Mouse (Mus musculus) midbrain, embryonic 11.5 days (tissue): ENCODE measurements at regions not wholly inside any gene's neighbourhood (a gene's known extent, or its start where the extent isn't known, plus 50 kb on each side); places are given as distances from the start of the nearest gene placed in this dataset.

ENCODE experiments used
- ATAC-seq: fragments of 200-750 bp; cut with Nextera tagmentation; 2 replicates; pipeline ENCODE4 v1.8.0; 2017; ENCODE audit warnings: moderate TSS enrichment, moderate library complexity; ENCODE audit not compliant: low FRiP score
- DNase-seq: peaks from one replicate; pipeline ENCODE4 v3.0.0; 2015; ENCODE audit warnings: low spot score; ENCODE audit errors: missing footprints
- H3K27ac ChIP-seq: fragments of 300-500 bp; sonication (generic); 2 replicates; pipeline ENCODE4 v1.5.1; 2014; ENCODE audit warnings: low read depth, low read length
- H3K27me3 ChIP-seq: fragments of 300-500 bp; sonication (generic); 2 replicates; pipeline ENCODE4 v1.6.1; 2014; ENCODE audit warnings: mild to moderate bottlenecking, low read length, moderate library complexity, mixed read lengths; ENCODE audit not compliant: control insufficient read depth, insufficient read depth
- H3K36me3 ChIP-seq: fragments of 300-500 bp; sonication (generic); 2 replicates; pipeline ENCODE4 v1.6.1; 2014; ENCODE audit warnings: mild to moderate bottlenecking, low read length, moderate library complexity, mixed read lengths; ENCODE audit not compliant: control insufficient read depth, insufficient read depth
- H3K4me1 ChIP-seq: fragments of 300-500 bp; sonication (generic); 2 replicates; pipeline ENCODE4 v1.6.1; 2014; ENCODE audit warnings: low read length; ENCODE audit not compliant: control insufficient read depth, insufficient read depth
- H3K4me2 ChIP-seq: fragments of 300-500 bp; sonication (generic); 2 replicates; pipeline ENCODE4 v1.6.1; 2014; ENCODE audit warnings: mild to moderate bottlenecking, moderate library complexity
- H3K4me3 ChIP-seq: fragments of 300-500 bp; sonication (generic); 2 replicates; pipeline ENCODE4 v1.5.1; 2014; ENCODE audit warnings: low read depth, low read length
- H3K9ac ChIP-seq: fragments of 300-500 bp; sonication (generic); 2 replicates; pipeline ENCODE4 v1.6.1; 2014; ENCODE audit warnings: low read length
- H3K9me3 ChIP-seq: fragments of 300-500 bp; sonication (generic); 2 replicates; pipeline ENCODE4 v1.6.1; 2016; ENCODE audit warnings: low read length; ENCODE audit not compliant: control insufficient read depth
- WGBS: fragments of 180-500 bp; shearing (Covaris S2); extraction: QIAGEN DNeasy Blood & Tissue Kit; methylation state at CpG from one replicate; pipeline ENCODE4 v1.1.7; 2014; 5-methylcytosine and 5-hydroxymethylcytosine counted together

DNA sequence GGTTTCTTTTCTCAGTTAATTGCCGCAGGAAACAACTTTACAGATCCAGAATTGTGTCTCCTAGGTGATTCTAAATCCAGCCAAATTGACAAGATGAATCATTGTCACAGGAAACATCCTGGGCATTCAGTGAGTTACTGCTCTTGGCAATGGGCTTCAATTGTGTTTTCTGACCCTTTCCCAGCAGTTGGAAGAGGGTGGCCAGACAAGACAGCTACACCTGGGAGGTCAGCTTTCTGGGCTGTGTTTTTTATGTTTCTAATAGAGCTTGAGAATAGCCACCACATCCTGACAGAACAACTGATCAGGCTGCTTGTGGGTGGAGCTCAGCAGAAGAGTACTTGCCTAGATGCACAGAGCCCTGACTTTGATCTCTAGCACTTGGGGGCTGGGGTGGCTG, 87.0 kb upstream of the Foxa2 start:
- no peak overlapping the region for H3K27ac ChIP-seq
- no peak overlapping the region for H3K9ac ChIP-seq
- no peaks in the 10 kb centered on the region for H3K9me3 ChIP-seq
- H3K4me1 ChIP-seq: no peaks in the 10 kb centered on the region
- 96% methylated on average over 1 of the region's 1 CpGs for WGBS
- no peak overlapping the region for H3K4me3 ChIP-seq
- DNase-seq (no peak), ATAC-seq (no peak)
- H3K4me2 ChIP-seq: no peak overlapping the region
- no peaks in the 10 kb centered on the region for H3K36me3 ChIP-seq
- H3K27me3 ChIP-seq: no peaks in the 10 kb centered on the region

DNA sequence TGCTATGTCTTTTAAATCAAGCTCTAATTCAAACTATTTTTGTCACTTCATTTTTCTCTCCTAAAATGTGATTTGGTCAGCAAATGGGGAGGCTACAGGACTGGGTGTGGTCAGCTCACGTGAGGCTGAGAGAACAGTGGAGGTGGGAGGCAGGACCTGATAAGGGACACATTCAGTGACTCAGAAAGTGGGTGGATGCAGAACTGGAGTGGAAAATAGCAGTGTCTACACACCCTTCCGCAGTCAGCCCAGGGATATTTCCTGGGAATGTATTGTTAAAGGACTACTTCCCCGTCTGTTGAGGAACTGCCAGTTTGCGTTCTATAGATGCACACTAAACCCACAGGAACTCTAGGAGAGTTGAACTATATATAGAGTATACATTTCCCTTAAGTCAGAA, 95.2 kb upstream of the Foxa2 start:
- H3K4me2 ChIP-seq: no peak overlapping the region
- H3K4me3 ChIP-seq: no peak overlapping the region
- no peaks in the 10 kb centered on the region for H3K4me1 ChIP-seq
- ATAC-seq: no peak
- 80% methylated on average over 4 of the region's 4 CpGs for WGBS
- no peak for DNase-seq
- no peak overlapping the region for H3K27ac ChIP-seq
- H3K27me3 ChIP-seq: no peaks in the 10 kb centered on the region
- H3K9me3 ChIP-seq: no peaks in the 10 kb centered on the region
- no peak overlapping the region for H3K9ac ChIP-seq
- no peaks in the 10 kb centered on the region for H3K36me3 ChIP-seq

GRCm38 (mm10) chr2:148144816-148145215, 98.0 kb upstream of the Foxa2 start:
- Histone ChIP-seq H3K4me2 (no peak overlapping the region), H3K27me3 (no peaks in the 10 kb centered on the region), H3K4me3 (no peak overlapping the region), H3K9me3 (no peaks in the 10 kb centered on the region), H3K4me1 (no peaks in the 10 kb centered on the region), H3K9ac (no peak overlapping the region), H3K36me3 (no peaks in the 10 kb centered on the region), H3K27ac (no peak overlapping the region)
- ATAC-seq (no peak), DNase-seq (no peak)
- WGBS: 61% methylated on average over 1 of the region's 1 CpGs

DNA sequence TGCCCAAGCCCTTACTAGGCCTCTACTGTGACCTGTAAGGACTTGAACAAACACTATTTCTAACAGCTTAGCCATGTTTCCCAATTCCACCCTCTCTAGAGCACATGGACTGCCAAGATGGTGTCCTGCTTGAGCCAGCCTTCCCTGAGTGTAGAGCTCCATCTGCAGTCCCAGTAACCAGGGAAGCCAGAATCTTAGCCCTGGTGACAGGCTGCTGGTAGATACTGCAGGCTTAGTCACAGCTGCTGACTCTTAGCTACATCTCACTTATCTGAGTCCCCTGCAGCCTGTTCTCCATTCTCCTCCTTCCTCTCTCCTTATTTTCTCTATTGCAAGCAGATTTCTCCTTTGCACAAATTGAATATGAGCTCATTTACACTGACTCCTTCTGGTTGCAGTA, 101.5 kb upstream of the Foxa2 start:
- Histone ChIP-seq H3K36me3 (no peaks in the 10 kb centered on the region), H3K4me1 (no peaks in the 10 kb centered on the region), H3K4me3 (no peak overlapping the region), H3K27ac (no peak overlapping the region), H3K4me2 (no peak overlapping the region), H3K27me3 (no peaks in the 10 kb centered on the region), H3K9me3 (no peaks in the 10 kb centered on the region), H3K9ac (no peak overlapping the region)
- DNase-seq (no peak), ATAC-seq (no peak)

- no peaks in the 10 kb centered on the region for H3K27me3 ChIP-seq
- no peak overlapping the region for H3K4me2 ChIP-seq
- ATAC-seq (no peak), DNase-seq (no peak)
- H3K4me1 ChIP-seq: no peaks in the 10 kb centered on the region
- H3K36me3 ChIP-seq: no peaks in the 10 kb centered on the region
- WGBS: 95% methylated on average over 1 of the region's 1 CpGs
- no peak overlapping the region for H3K9ac ChIP-seq
- H3K9me3 ChIP-seq: no peaks in the 10 kb centered on the region
- no peak overlapping the region for H3K27ac ChIP-seq
- no peak overlapping the region for H3K4me3 ChIP-seq
Measured at GRCm38 (mm10) chr2:148149426-148149825, 102.7 kb upstream of the Foxa2 start.

DNA sequence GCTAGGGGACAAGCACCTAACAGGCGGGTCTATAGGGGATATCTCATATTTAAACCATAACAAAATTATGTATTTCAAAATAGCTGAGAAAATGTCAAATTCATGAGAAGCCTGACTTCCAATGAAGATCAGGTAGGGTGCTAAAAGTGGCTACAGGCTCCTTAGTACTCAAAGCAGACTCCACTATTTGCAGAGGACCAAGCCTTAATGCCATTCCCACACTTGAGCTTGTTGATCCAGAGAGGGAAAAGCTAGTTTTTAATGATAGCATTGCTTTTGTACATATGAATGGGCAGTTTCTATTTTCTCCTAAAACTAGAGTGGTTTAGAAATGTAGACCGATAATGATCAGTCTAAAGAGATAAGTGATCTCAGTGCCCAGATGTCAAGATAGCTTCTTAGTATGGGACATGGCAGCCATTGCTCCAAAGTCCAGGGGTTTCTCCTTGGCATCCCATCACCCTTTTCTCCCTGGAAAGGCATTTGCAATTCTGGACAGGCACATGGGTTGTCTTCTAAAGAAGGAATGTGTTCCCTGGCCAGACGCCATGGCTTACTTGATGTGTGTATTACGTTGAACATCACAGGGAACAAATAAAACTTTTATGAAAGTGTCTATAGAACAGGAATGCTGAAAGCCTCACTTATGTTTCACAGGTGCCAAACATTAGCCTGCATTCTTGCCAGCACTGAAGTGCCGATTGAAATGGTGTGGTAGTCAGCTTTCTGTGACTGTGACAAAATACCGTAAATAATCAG, 106.9 kb upstream of the Foxa2 start:
- no peak for ATAC-seq
- Histone ChIP-seq H3K27ac (no peak overlapping the region), H3K9me3 (no peaks in the 10 kb centered on the region), H3K4me2 (no peak overlapping the region), H3K4me1 (no peaks in the 10 kb centered on the region), H3K36me3 (no peaks in the 10 kb centered on the region), H3K9ac (no peak overlapping the region), H3K27me3 (no peaks in the 10 kb centered on the region), H3K4me3 (no peak overlapping the region)
- WGBS: 90% methylated on average over 6 of the region's 6 CpGs
- DNase-seq: no peak

- Histone ChIP-seq H3K36me3 (no peaks in the 10 kb centered on the region), H3K4me1 (no peaks in the 10 kb centered on the region), H3K9me3 (no peaks in the 10 kb centered on the region), H3K9ac (no peak overlapping the region), H3K27ac (no peak overlapping the region), H3K4me3 (no peak overlapping the region), H3K27me3 (no peaks in the 10 kb centered on the region), H3K4me2 (no peak overlapping the region)
- DNase-seq (no peak), ATAC-seq (no peak)
- 90% methylated on average over 2 of the region's 2 CpGs for WGBS
Measured at GRCm38 (mm10) chr2:148156122-148156521, 109.4 kb upstream of the Foxa2 start.

GRCm38 (mm10) chr2:148159028-148159600, 112.3 kb upstream of the Foxa2 start:
- no peaks in the 10 kb centered on the region for H3K4me1 ChIP-seq
- H3K27me3 ChIP-seq: no peaks in the 10 kb centered on the region
- H3K4me3 ChIP-seq: no peak overlapping the region
- H3K36me3 ChIP-seq: no peaks in the 10 kb centered on the region
- H3K9ac ChIP-seq: no peak overlapping the region
- H3K27ac ChIP-seq: no peak overlapping the region
- WGBS: 74% methylated on average over 8 of the region's 8 CpGs
- no peak overlapping the region for H3K4me2 ChIP-seq
- no peak for DNase-seq
- H3K9me3 ChIP-seq: no peaks in the 10 kb centered on the region
- ATAC-seq: no peak

DNA sequence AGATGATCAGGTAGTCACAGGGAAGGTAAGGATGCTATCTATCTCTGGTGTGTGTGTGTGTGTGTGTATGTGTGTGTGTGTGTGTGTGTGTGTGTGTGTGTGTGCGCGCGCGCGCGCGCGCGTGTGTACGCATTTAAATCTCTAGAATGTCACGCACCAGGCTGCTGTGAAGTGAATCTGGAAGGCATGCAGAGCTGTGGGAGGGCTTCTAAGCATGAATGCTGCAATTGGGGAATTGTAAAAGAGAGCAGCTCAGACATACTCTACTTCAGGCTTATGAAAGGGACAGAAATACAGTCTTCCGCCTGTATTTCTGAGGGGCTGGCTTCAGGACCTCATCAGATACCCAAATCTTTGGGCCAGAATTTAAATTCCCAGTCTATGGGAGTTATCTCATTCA, 114.2 kb upstream of the Foxa2 start:
- Histone ChIP-seq H3K9ac (no peak overlapping the region), H3K36me3 (no peaks in the 10 kb centered on the region), H3K27me3 (no peaks in the 10 kb centered on the region), H3K4me3 (no peak overlapping the region), H3K4me1 (no peaks in the 10 kb centered on the region), H3K4me2 (no peak overlapping the region), H3K27ac (no peak overlapping the region), H3K9me3 (no peaks in the 10 kb centered on the region)
- ATAC-seq: no peak
- DNase-seq: no peak
- 98% methylated on average over 12 of the region's 12 CpGs for WGBS
